Mouse (Mus musculus): Measurements from ENCODE around the gene Gm49366. TPM values are rescaled to one million over a fixed set of nuclear protein-coding genes. Genes with fewer than 3 reads are reported as not detected.
"Not testable (repeated sequence)": the region's sequence is repeated elsewhere in the genome, so short reads cannot be mapped to it uniquely, and the experiment has no call there.

Gene Gm49366
- polyA plus RNA-seq, 1 experiment from 2014 or later: not detected

- no peak overlapping the region for H3K9ac ChIP-seq (ENCODE audit: low read length)
- H3K4me2 ChIP-seq (replicated peaks; ENCODE audit: low read depth): no peak overlapping the region
- DNase-seq (ENCODE audit: low spot score): peak; percentile 24
- H3K9me3 ChIP-seq (ENCODE audit: control insufficient read depth, low read length): no peaks in the 10 kb centered on the region
- H3K27ac ChIP-seq (replicated peaks): no peak overlapping the region
- H3K4me1 ChIP-seq (replicated peaks; ENCODE audit: control insufficient read depth, insufficient read depth): no peaks in the 10 kb centered on the region
- H3K36me3 ChIP-seq (ENCODE audit: control insufficient read depth, insufficient read depth, low read length): no peaks in the 10 kb centered on the region
- no peak overlapping the region for H3K4me3 ChIP-seq (ENCODE audit: low read depth, low read length)
- WGBS: 70% methylated on average over 5 of the region's 5 CpGs
- TF ChIP-seq EP300 (optimal IDR thresholded peaks at IDR 0.05) (no peak), CTCF (IDR thresholded peaks at IDR 0.05; ENCODE audit: low read depth) (peak; percentile 60)
- ATAC-seq (ENCODE audit: low FRiP score, low TSS enrichment): no peak
- H3K27me3 ChIP-seq (ENCODE audit: control insufficient read depth, insufficient read depth, low read length): no peaks in the 10 kb centered on the region
Observed at GRCm38 (mm10) chr12:84063228-84063627, 24.5 kb downstream of the Gm49366 start.

- TF ChIP-seq EP300 (optimal IDR thresholded peaks at IDR 0.05): no peak
- no peak for TF ChIP-seq CTCF (IDR thresholded peaks at IDR 0.05; ENCODE audit: low read depth)
- DNase-seq (ENCODE audit: low spot score) (no peak), ATAC-seq (ENCODE audit: low FRiP score, low TSS enrichment) (no peak)
- 63% methylated on average over 2 of the region's 2 CpGs for WGBS
- Histone ChIP-seq H3K4me1 (replicated peaks; ENCODE audit: control insufficient read depth, insufficient read depth) (no peaks in the 10 kb centered on the region), H3K4me2 (replicated peaks; ENCODE audit: low read depth) (no peak overlapping the region), H3K36me3 (ENCODE audit: control insufficient read depth, insufficient read depth, low read length) (no peaks in the 10 kb centered on the region), H3K27ac (replicated peaks) (no peak overlapping the region), H3K9me3 (ENCODE audit: control insufficient read depth, low read length) (no peaks in the 10 kb centered on the region), H3K27me3 (ENCODE audit: control insufficient read depth, insufficient read depth, low read length) (no peaks in the 10 kb centered on the region), H3K4me3 (ENCODE audit: low read depth, low read length) (no peak overlapping the region), H3K9ac (ENCODE audit: low read length) (no peak overlapping the region)
Observed at GRCm38 (mm10) chr12:84063833-84064232, 25.1 kb downstream of the Gm49366 start.

GRCm38 (mm10) chr12:84064621-84065020 lies 25.9 kb downstream of the Gm49366 start:
- ATAC-seq (ENCODE audit: low FRiP score, low TSS enrichment): no peak
- TF ChIP-seq EP300 (optimal IDR thresholded peaks at IDR 0.05) (no peak), CTCF (IDR thresholded peaks at IDR 0.05; ENCODE audit: low read depth) (no peak)
- H3K27me3 ChIP-seq (ENCODE audit: control insufficient read depth, insufficient read depth, low read length): no peaks in the 10 kb centered on the region
- no peaks in the 10 kb centered on the region for H3K36me3 ChIP-seq (ENCODE audit: control insufficient read depth, insufficient read depth, low read length)
- DNase-seq (ENCODE audit: low spot score): peak; percentile 13
- H3K4me2 ChIP-seq (replicated peaks; ENCODE audit: low read depth): no peak overlapping the region
- H3K9ac ChIP-seq (ENCODE audit: low read length): no peak overlapping the region
- 76% methylated on average over 8 of the region's 8 CpGs for WGBS
- H3K9me3 ChIP-seq (ENCODE audit: control insufficient read depth, low read length): no peaks in the 10 kb centered on the region
- H3K4me1 ChIP-seq (replicated peaks; ENCODE audit: control insufficient read depth, insufficient read depth): no peaks in the 10 kb centered on the region
- H3K4me3 ChIP-seq (ENCODE audit: low read depth, low read length): no peak overlapping the region
- H3K27ac ChIP-seq (replicated peaks): no peak overlapping the region

- no peaks in the 10 kb centered on the region for H3K9me3 ChIP-seq (ENCODE audit: control insufficient read depth, low read length)
- no peak overlapping the region for H3K9ac ChIP-seq (ENCODE audit: low read length)
- H3K4me1 ChIP-seq (replicated peaks; ENCODE audit: control insufficient read depth, insufficient read depth): no peaks in the 10 kb centered on the region
- TF ChIP-seq EP300 (optimal IDR thresholded peaks at IDR 0.05) (no peak), CTCF (IDR thresholded peaks at IDR 0.05; ENCODE audit: low read depth) (no peak)
- no peaks in the 10 kb centered on the region for H3K27me3 ChIP-seq (ENCODE audit: control insufficient read depth, insufficient read depth, low read length)
- ATAC-seq (ENCODE audit: low FRiP score, low TSS enrichment) (no peak), DNase-seq (ENCODE audit: low spot score) (no peak)
- H3K4me3 ChIP-seq (ENCODE audit: low read depth, low read length): no peak overlapping the region
- no peaks in the 10 kb centered on the region for H3K36me3 ChIP-seq (ENCODE audit: control insufficient read depth, insufficient read depth, low read length)
- no peak overlapping the region for H3K4me2 ChIP-seq (replicated peaks; ENCODE audit: low read depth)
- WGBS: 69% methylated on average over 4 of the region's 4 CpGs
- H3K27ac ChIP-seq (replicated peaks): no peak overlapping the region
Observed at GRCm38 (mm10) chr12:84067752-84068151, 29.0 kb downstream of the Gm49366 start.

GRCm38 (mm10) chr12:84068296-84068695 lies 29.6 kb downstream of the Gm49366 start:
- Histone ChIP-seq H3K4me1 (replicated peaks; ENCODE audit: control insufficient read depth, insufficient read depth) (no peaks in the 10 kb centered on the region), H3K9ac (ENCODE audit: low read length) (no peak overlapping the region), H3K4me2 (replicated peaks; ENCODE audit: low read depth) (no peak overlapping the region), H3K9me3 (ENCODE audit: control insufficient read depth, low read length) (no peaks in the 10 kb centered on the region), H3K27me3 (ENCODE audit: control insufficient read depth, insufficient read depth, low read length) (no peaks in the 10 kb centered on the region), H3K36me3 (ENCODE audit: control insufficient read depth, insufficient read depth, low read length) (no peaks in the 10 kb centered on the region), H3K4me3 (ENCODE audit: low read depth, low read length) (no peak overlapping the region), H3K27ac (replicated peaks) (no peak overlapping the region)
- ATAC-seq (ENCODE audit: low FRiP score, low TSS enrichment) (no peak), DNase-seq (ENCODE audit: low spot score) (no peak)
- 69% methylated on average over 8 of the region's 8 CpGs for WGBS
- TF ChIP-seq CTCF (IDR thresholded peaks at IDR 0.05; ENCODE audit: low read depth): no peak
- no peak for TF ChIP-seq EP300 (optimal IDR thresholded peaks at IDR 0.05)

- H3K9ac ChIP-seq (ENCODE audit: low read length): 0 out of 2 replicates have a peak within 1 kb of the TSS, but pooled peaks have one; percentile 35
- H3K36me3 ChIP-seq (ENCODE audit: control insufficient read depth, insufficient read depth, low read length): no peaks in the 10 kb centered on the region
- DNase-seq (ENCODE audit: low spot score) (no peak), ATAC-seq (ENCODE audit: low FRiP score, low TSS enrichment) (no peak)
- H3K4me3 ChIP-seq (ENCODE audit: low read depth, low read length): peak within 1 kb of the TSS; percentile 35
- no peaks in the 10 kb centered on the region for H3K9me3 ChIP-seq (ENCODE audit: control insufficient read depth, low read length)
- WGBS: 51% methylated on average over 9 of the region's 9 CpGs
- TF ChIP-seq EP300 (optimal IDR thresholded peaks at IDR 0.05) (no peak), CTCF (IDR thresholded peaks at IDR 0.05; ENCODE audit: low read depth) (no peak)
- no peaks in the 10 kb centered on the region for H3K4me1 ChIP-seq (replicated peaks; ENCODE audit: control insufficient read depth, insufficient read depth)
- H3K27ac ChIP-seq (replicated peaks): no peak within 1 kb of the TSS
- no peaks in the 10 kb centered on the region for H3K27me3 ChIP-seq (ENCODE audit: control insufficient read depth, insufficient read depth, low read length)
- peak within 1 kb of the TSS; percentile 55 for H3K4me2 ChIP-seq (replicated peaks; ENCODE audit: low read depth)
Observed at GRCm38 (mm10) chr12:84068986-84069385, 30.3 kb downstream of the Gm49366 start, which contains the start of gene Acot5. Acot5 (plus strand) TSS chr12:84069325.

- Histone ChIP-seq H3K4me2 (replicated peaks; ENCODE audit: low read depth) (peak overlapping the region; percentile 55), H3K9ac (ENCODE audit: low read length) (0 out of 2 replicates have a peak overlapping the region, but pooled peaks have one; percentile 35), H3K4me3 (ENCODE audit: low read depth, low read length) (peak overlapping the region; percentile 35)
- H3K27me3 ChIP-seq (ENCODE audit: control insufficient read depth, insufficient read depth, low read length); H3K27ac ChIP-seq (replicated peaks); H3K4me1 ChIP-seq (replicated peaks; ENCODE audit: control insufficient read depth, insufficient read depth); ATAC-seq (ENCODE audit: low FRiP score, low TSS enrichment); H3K36me3 ChIP-seq (ENCODE audit: control insufficient read depth, insufficient read depth, low read length); H3K9me3 ChIP-seq (ENCODE audit: control insufficient read depth, low read length): not testable (repeated sequence)
- DNase-seq (ENCODE audit: low spot score): peak; percentile 34
- WGBS: 2% methylated on average over 36 of the region's 52 CpGs
Observed at GRCm38 (mm10) chr12:84069582-84069981, 30.8 kb downstream of the Gm49366 start.
